Mouse (Mus musculus) heart, adult 2 months (tissue): ENCODE measurements around the gene Prr3.

Experiments used
- CTCF ChIP-seq: fragments of 200-600 bp; IDR thresholded peaks from 2 replicates; pipeline ENCODE4 v1.8.1; 2022; ENCODE audit warnings: antibody characterized with exemption, mild to moderate bottlenecking, moderate library complexity
- EP300 ChIP-seq: fragments of 200-500 bp; IDR thresholded peaks from 2 replicates; pipeline ENCODE4 v1.6.1; 2011; ENCODE audit warnings: low read depth, low read length, control low read depth; ENCODE audit not compliant: insufficient read depth
- POLR2A ChIP-seq: fragments of 200-500 bp; IDR thresholded peaks from 2 replicates; pipeline ENCODE4 v1.6.1; 2011; ENCODE audit warnings: mild to moderate bottlenecking, low read depth, low read length, control low read depth; ENCODE audit not compliant: insufficient read depth

DNA sequence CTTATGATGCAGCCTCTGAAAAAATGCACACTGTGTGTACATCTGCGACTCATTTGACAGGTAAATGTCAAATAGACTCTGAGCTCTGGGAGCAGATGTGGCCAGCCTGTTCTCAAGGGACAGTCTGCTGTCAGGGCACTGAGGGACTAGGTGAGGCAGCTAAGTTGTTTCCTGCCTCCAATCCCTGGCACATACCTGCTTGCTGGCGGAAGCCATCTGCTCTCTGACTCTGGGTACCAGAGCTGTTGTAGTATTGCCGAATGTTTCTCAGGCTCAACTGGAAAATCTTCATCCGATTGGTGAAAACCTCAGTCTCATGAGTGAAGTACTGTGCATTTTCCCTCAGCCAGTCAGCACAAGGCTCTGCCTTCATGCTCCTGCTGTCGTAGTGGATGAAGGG is 37.0 kb upstream of the Prr3 start:
- TF ChIP-seq EP300, result no peak
- TF ChIP-seq CTCF, result no peak
- no peak for TF ChIP-seq POLR2A
